Mouse (Mus musculus) heart, postnatal 0 days (tissue): Measurements from ENCODE around the gene St6gal1.

Source experiments
- CTCF ChIP-seq: IDR thresholded peaks from 2 replicates; pipeline ENCODE4 v1.5.1; 2016; ENCODE audit warnings: antibody characterized with exemption, control low read depth, low read depth
- EP300 ChIP-seq: IDR thresholded peaks from 2 replicates; pipeline ENCODE4 v1.6.1; 2016; ENCODE audit warnings: antibody characterized with exemption, low read depth

DNA sequence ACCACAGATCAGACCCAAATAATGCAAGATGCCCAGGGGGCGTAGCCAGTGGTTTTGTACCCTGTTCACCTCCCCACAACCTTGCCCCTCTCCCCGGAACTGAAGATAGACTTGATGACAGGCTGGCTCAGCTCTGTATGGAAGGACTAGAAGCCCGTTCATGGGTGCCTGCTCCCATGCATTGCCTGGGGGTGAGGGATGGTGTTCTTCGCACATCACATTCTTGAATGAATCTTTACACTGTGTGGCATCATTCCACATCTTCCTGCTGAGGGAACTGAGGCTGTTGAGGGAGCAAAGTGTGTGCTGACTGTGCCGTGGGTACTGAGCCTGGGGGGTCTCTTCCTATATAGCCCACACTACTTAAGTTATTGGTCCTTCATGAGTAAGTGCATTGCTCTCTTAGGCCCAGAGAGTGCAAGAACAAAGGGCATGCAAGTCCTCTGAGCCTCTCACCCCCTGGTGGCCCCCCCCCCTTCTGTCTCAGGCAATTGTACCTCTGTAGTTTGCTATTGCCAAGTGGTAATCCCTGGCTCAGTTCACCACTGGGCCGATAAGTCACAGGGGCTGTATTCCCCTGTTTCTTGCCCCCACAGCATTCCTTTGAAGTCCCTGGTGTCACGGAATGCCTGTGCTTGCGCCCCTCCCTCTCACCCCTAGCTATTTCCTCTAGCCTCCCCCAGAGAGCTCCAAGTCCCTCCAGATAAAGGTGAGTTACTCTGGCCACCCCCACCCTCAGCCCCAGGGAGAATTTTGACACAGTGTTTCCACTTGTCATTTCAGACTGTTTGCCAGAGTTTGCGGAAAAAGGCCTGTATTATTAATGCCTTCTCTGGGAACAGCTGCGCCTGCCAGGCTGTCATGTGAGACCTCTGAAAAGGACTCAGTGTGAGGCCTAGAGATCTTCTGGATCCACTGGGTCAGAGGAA, 45.7 kb downstream of the St6gal1 start:
- TF ChIP-seq CTCF: no peak
- TF ChIP-seq EP300: no peak
